ENCODE assay signal across 14 mouse cellular contexts in the genomic region with DNA sequence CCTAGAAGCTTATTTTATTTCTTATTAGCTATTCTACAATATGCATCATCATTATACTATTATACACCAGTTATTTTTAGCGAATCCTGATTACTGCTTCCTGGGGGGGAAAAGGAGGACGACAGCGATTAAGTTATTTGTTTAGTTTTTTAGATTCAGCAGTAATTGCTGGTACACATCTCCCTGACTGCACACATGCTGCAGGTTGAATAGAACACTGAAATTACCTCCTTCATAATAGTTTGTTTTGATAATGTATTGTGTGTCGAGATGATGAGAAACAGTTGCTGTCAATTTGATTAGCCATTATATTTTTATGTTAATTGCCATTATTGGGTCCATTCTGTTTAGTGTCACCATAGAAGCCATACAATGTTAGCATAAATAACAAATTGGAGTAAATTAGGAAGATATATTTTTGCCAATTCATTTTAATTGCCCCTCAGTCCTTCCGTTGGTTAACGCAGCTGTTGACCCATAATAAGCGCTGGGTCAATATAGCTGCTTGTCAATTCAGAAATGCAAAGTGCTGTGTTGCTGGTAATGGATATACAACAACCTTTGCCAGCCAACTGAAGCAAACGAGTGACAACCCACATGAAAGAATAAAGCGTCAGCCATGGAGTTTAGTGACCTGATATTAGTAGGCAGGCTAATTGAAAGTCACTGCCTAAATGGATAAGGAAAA.
"Had no signal": no experiment of that assay in that cellular context is flagged by ENCODE, and none has a peak within 500 bp of the region (broad histone marks: within the 10 kb centered on the region; RNA-seq: fewer than 3 reads in every experiment).

No protein-coding gene starts in this region.

- H3K27ac ChIP-seq: kidney, embryonic 15.5 days; liver, embryonic 13.5 days; midbrain, embryonic 12.5 days; midbrain, embryonic 15.5 days; neural tube, embryonic 12.5 days; neural tube, embryonic 15.5 days had no signal

- ATAC-seq: midbrain, embryonic 15.5 days had no signal

- H3K4me1 ChIP-seq: kidney, embryonic 15.5 days; liver, embryonic 13.5 days; midbrain, embryonic 12.5 days; midbrain, embryonic 15.5 days; neural tube, embryonic 12.5 days; neural tube, embryonic 15.5 days had no signal

- H3K4me2 ChIP-seq: kidney, embryonic 15.5 days; liver, embryonic 13.5 days; midbrain, embryonic 12.5 days; midbrain, embryonic 15.5 days; neural tube, embryonic 12.5 days; neural tube, embryonic 15.5 days had no signal

- H3K9ac ChIP-seq: kidney, embryonic 15.5 days; liver, embryonic 13.5 days; midbrain, embryonic 12.5 days; midbrain, embryonic 15.5 days; neural tube, embryonic 12.5 days; neural tube, embryonic 15.5 days had no signal

- H3K4me3 ChIP-seq: kidney, embryonic 15.5 days; liver, embryonic 13.5 days; midbrain, embryonic 12.5 days; midbrain, embryonic 15.5 days; neural tube, embryonic 12.5 days; neural tube, embryonic 15.5 days had no signal

- H3K27me3 ChIP-seq: kidney, embryonic 15.5 days; liver, embryonic 13.5 days; midbrain, embryonic 12.5 days; midbrain, embryonic 15.5 days; neural tube, embryonic 12.5 days; neural tube, embryonic 15.5 days had no signal

- DNase-seq: kidney, postnatal 10 days; kidney, postnatal 4 days; liver, embryonic 13.5 days; lung, adult 2 months; lung, postnatal 14 days; lung, postnatal 4 days; thymus, adult 2 months; thymus, postnatal 14 days; thymus, postnatal 4 days had no signal

- H3K36me3 ChIP-seq: kidney, embryonic 15.5 days; liver, embryonic 13.5 days; midbrain, embryonic 12.5 days; midbrain, embryonic 15.5 days; neural tube, embryonic 12.5 days; neural tube, embryonic 15.5 days had no signal

- H3K9me3 ChIP-seq: kidney, embryonic 15.5 days; liver, embryonic 13.5 days; midbrain, embryonic 12.5 days; midbrain, embryonic 15.5 days; neural tube, embryonic 12.5 days; neural tube, embryonic 15.5 days had no signal
